Comparison of ENCODE assay signal across 20 mouse cellular contexts in the genomic region with DNA sequence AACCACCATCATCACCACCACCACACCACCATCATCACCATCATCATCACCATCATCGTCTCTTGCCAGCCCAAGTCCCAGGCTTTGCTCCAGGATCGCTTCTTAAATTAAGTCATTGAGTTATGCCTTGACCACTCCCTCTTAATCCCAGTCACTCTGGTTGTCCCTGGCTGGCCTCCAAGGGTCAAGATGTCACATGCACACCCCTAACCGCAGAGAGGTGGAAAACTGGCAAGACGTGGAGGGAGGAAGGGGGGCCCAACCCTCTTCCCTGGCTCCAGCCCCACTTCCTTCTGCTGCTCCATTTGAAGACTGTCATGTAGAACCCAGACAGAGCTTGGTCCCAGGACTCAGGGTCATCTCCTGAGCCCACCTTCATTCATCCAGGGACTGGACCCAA. TPM values are rescaled to one million over a fixed set of nuclear protein-coding genes. Genes with fewer than 3 reads are reported as not detected.
"Had no signal": no experiment of that assay in that cellular context is flagged by ENCODE, and none has a peak within 500 bp of the region (broad histone marks: within the 10 kb centered on the region; RNA-seq: fewer than 3 reads in every experiment).

No protein-coding gene starts in this region.

- H3K9me3 ChIP-seq: kidney, embryonic 15.5 days; limb, embryonic 13.5 days; midbrain, embryonic 12.5 days; neural tube, embryonic 13.5 days had no signal

- H3K36me3 ChIP-seq: kidney, embryonic 15.5 days; limb, embryonic 13.5 days; midbrain, embryonic 12.5 days; neural tube, embryonic 13.5 days had no signal

- H3K9ac ChIP-seq: kidney, embryonic 15.5 days; limb, embryonic 13.5 days; liver, embryonic 14.5 days; lung, embryonic 14.5 days; midbrain, embryonic 12.5 days; neural tube, embryonic 13.5 days had no signal

- H3K27ac ChIP-seq: kidney, embryonic 15.5 days; limb, embryonic 13.5 days; liver, embryonic 14.5 days; midbrain, embryonic 12.5 days had no signal

- ATAC-seq: midbrain, embryonic 16.5 days had no signal

- H3K4me2 ChIP-seq: kidney, embryonic 15.5 days; limb, embryonic 13.5 days; lung, embryonic 14.5 days; midbrain, embryonic 12.5 days; neural tube, embryonic 13.5 days had no signal

- H3K27me3 ChIP-seq: kidney, embryonic 15.5 days; limb, embryonic 13.5 days; neural tube, embryonic 13.5 days had no signal

- H3K4me3 ChIP-seq: kidney, embryonic 15.5 days; limb, embryonic 13.5 days; midbrain, embryonic 12.5 days; neural tube, embryonic 13.5 days had no signal

- DNase-seq: kidney, adult 2 months; kidney, postnatal 14 days; left cerebral cortex, postnatal 4 days; right cerebral cortex, postnatal 25 days; thymus, adult 18-20 months; thymus, postnatal 25 days had no signal

RNA-seq across cellular contexts. Expression of a gene that starts 0.6 kb away (rescaled TPM):
- total RNA-seq: layer of hippocampus, postnatal 14 days; left cerebral cortex, adult 18-20 months; liver, adult 2 months had no signal
- polyA plus RNA-seq: liver, adult 2 months; small intestine, adult 2 months had no signal

RNA-seq across cellular contexts. Expression of a gene that starts 34.5 kb away (rescaled TPM):
- total RNA-seq: layer of hippocampus, adult 8-10 months; layer of hippocampus, postnatal 14 days; left cerebral cortex, adult 18-20 months; left cerebral cortex, postnatal 10 days; left cerebral cortex, postnatal 4 days; liver, adult 2 months had no signal
- polyA plus RNA-seq: large intestine, adult 2 months; liver, adult 2 months; midbrain, embryonic 16.5 days; neural tube, embryonic 13.5 days; small intestine, adult 2 months had no signal
